ENCODE assay signal across 26 mouse cellular contexts in genomic region chr13:67876049-67876698, GRCm38 (mm10). TPM values are rescaled to one million over a fixed set of nuclear protein-coding genes. Genes with fewer than 3 reads are reported as not detected.
DNase-seq lines count a peak whose midpoint lies in the region; ATAC-seq and TF ChIP-seq lines count a peak whose summit lies in the region.
"Not testable (repeated sequence)": the region's sequence is repeated elsewhere in the genome, so short reads cannot be mapped to it uniquely, and the experiment has no call there.
"Had no signal": no experiment of that assay in that cellular context is flagged by ENCODE, and none has a peak within 500 bp of the region (broad histone marks: within the 10 kb centered on the region; RNA-seq: fewer than 3 reads in every experiment).

No protein-coding gene starts in this region.

- not testable (repeated sequence) for H3K27ac ChIP-seq in forebrain, embryonic 14.5 days (ENCODE audit: low read depth, low read length); heart, embryonic 11.5 days (ENCODE audit: low read depth, low read length); heart, postnatal 0 days (ENCODE audit: low read depth); intestine, embryonic 16.5 days (ENCODE audit: low read length); liver, embryonic 11.5 days (ENCODE audit: low read depth, low read length); midbrain, postnatal 0 days (ENCODE audit: low read depth, low read length); stomach, embryonic 16.5 days (ENCODE audit: low read length)

- not testable (repeated sequence) for H3K36me3 ChIP-seq in forebrain, embryonic 14.5 days (ENCODE audit: control insufficient read depth, insufficient read depth, low read length); heart, embryonic 11.5 days (ENCODE audit: control insufficient read depth, insufficient read depth, low read length); heart, postnatal 0 days (replicated peaks; ENCODE audit: control insufficient read depth, insufficient read depth, low read length); intestine, embryonic 16.5 days (ENCODE audit: control insufficient read depth, insufficient read depth, low read length); liver, embryonic 11.5 days (ENCODE audit: control insufficient read depth, insufficient read depth, low read length); midbrain, postnatal 0 days (ENCODE audit: insufficient read depth, low read length); stomach, embryonic 16.5 days (ENCODE audit: control insufficient read depth, insufficient read depth, low read length)

- peak; percentile 55; the same call in 1 of the 2 replicates for ATAC-seq in forebrain, embryonic 14.5 days
- not testable (repeated sequence) for ATAC-seq in heart, embryonic 11.5 days (replicated peaks; ENCODE audit: insufficient number of reproducible peaks, low FRiP score, low TSS enrichment); heart, postnatal 0 days (ENCODE audit: insufficient read depth, low read depth); liver, embryonic 11.5 days (replicated peaks; ENCODE audit: low FRiP score); midbrain, postnatal 0 days (ENCODE audit: low FRiP score); stomach, embryonic 16.5 days (ENCODE audit: insufficient read depth, low FRiP score)
- 0 out of 2 replicates have a peak, but pooled peaks have one; percentile 46 for ATAC-seq in intestine, embryonic 16.5 days

- H3K9ac ChIP-seq in forebrain, embryonic 14.5 days (ENCODE audit: low read length); heart, embryonic 11.5 days (ENCODE audit: low read depth, low read length); heart, postnatal 0 days (replicated peaks; ENCODE audit: low read depth, low read length); intestine, embryonic 16.5 days (ENCODE audit: low read depth, low read length); liver, embryonic 11.5 days (ENCODE audit: low read depth, low read length); midbrain, postnatal 0 days (replicated peaks; ENCODE audit: low read length, poor library complexity, severe bottlenecking); stomach, embryonic 16.5 days (ENCODE audit: low read length): not testable (repeated sequence)

- TF ChIP-seq CTCF in heart, postnatal 0 days (IDR thresholded peaks at IDR 0.05; ENCODE audit: low read depth); midbrain, postnatal 0 days (IDR thresholded peaks at IDR 0.05): not testable (repeated sequence)

- DNase-seq in forebrain, embryonic 14.5 days (ENCODE audit: low spot score); heart, postnatal 0 days (ENCODE audit: low spot score); liver, embryonic 11.5 days (ENCODE audit: low spot score); midbrain, postnatal 0 days (ENCODE audit: low spot score): not testable (repeated sequence)

- H3K4me3 ChIP-seq in forebrain, embryonic 14.5 days (ENCODE audit: low read depth, low read length); heart, embryonic 11.5 days (ENCODE audit: low read depth, low read length); heart, postnatal 0 days (ENCODE audit: low read depth, low read length); intestine, embryonic 16.5 days (ENCODE audit: low read length); liver, embryonic 11.5 days (ENCODE audit: low read depth, low read length); midbrain, postnatal 0 days (ENCODE audit: low read depth, low read length); stomach, embryonic 16.5 days (replicated peaks; ENCODE audit: low read length): not testable (repeated sequence)

- H3K4me2 ChIP-seq in forebrain, embryonic 14.5 days (ENCODE audit: low read length); intestine, embryonic 16.5 days (ENCODE audit: low read depth, low read length): not testable (repeated sequence)
- H3K4me2 ChIP-seq in heart, embryonic 11.5 days, result peak overlapping the region; percentile 34
- H3K4me2 ChIP-seq in heart, postnatal 0 days (ENCODE audit: low read depth, low read length), result peak overlapping the region; percentile 34; the same call in 1 of the 2 replicates
- H3K4me2 ChIP-seq in liver, embryonic 11.5 days, result peak overlapping the region; percentile 23; the same call in 1 of the 2 replicates
- H3K4me2 ChIP-seq in midbrain, postnatal 0 days (ENCODE audit: low read depth, low read length, poor library complexity, severe bottlenecking), result 0 out of 2 replicates have a peak overlapping the region, but pooled peaks have one; percentile 22
- peak overlapping the region; percentile 27; the same call in 1 of the 2 replicates for H3K4me2 ChIP-seq in stomach, embryonic 16.5 days (ENCODE audit: low read depth, low read length)

- not testable (repeated sequence) for H3K27me3 ChIP-seq in forebrain, embryonic 14.5 days (replicated peaks; ENCODE audit: control insufficient read depth, insufficient read depth, low read length); heart, embryonic 11.5 days (ENCODE audit: control insufficient read depth, insufficient read depth, low read length); heart, postnatal 0 days (ENCODE audit: control insufficient read depth, insufficient read depth, low read length); intestine, embryonic 16.5 days (replicated peaks; ENCODE audit: control insufficient read depth, insufficient read depth, low read length); liver, embryonic 11.5 days (replicated peaks; ENCODE audit: control insufficient read depth, insufficient read depth, low read length); midbrain, postnatal 0 days (ENCODE audit: insufficient read depth, low read length); stomach, embryonic 16.5 days (ENCODE audit: control insufficient read depth, insufficient read depth, low read length)

- H3K4me1 ChIP-seq in forebrain, embryonic 14.5 days (ENCODE audit: control insufficient read depth, insufficient read depth, low read length); heart, embryonic 11.5 days (ENCODE audit: control insufficient read depth, insufficient read depth, low read length); heart, postnatal 0 days (ENCODE audit: control insufficient read depth, insufficient read depth); intestine, embryonic 16.5 days (ENCODE audit: control insufficient read depth, insufficient read depth, low read length); liver, embryonic 11.5 days (replicated peaks; ENCODE audit: control insufficient read depth, insufficient read depth, low read length); midbrain, postnatal 0 days (ENCODE audit: insufficient read depth, low read length); stomach, embryonic 16.5 days (ENCODE audit: control insufficient read depth, insufficient read depth, low read length): not testable (repeated sequence)

- WGBS in forebrain, embryonic 14.5 days, result 38% methylated on average over 7 of the region's 12 CpGs
- 32% methylated on average over 7 of the region's 12 CpGs for WGBS in heart, embryonic 11.5 days (ENCODE audit: insufficient replicate concordance)
- 24% methylated on average over 7 of the region's 12 CpGs for WGBS in heart, postnatal 0 days
- WGBS in intestine, embryonic 16.5 days, result 33% methylated on average over 7 of the region's 12 CpGs
- 39% methylated on average over 6 of the region's 12 CpGs for WGBS in liver, embryonic 11.5 days
- WGBS in midbrain, postnatal 0 days, result 27% methylated on average over 7 of the region's 12 CpGs
- 28% methylated on average over 6 of the region's 12 CpGs for WGBS in stomach, embryonic 16.5 days

- H3K9me3 ChIP-seq in forebrain, embryonic 14.5 days (replicated peaks; ENCODE audit: control insufficient read depth, low read length); heart, embryonic 11.5 days (replicated peaks; ENCODE audit: control insufficient read depth, low read length); heart, postnatal 0 days (replicated peaks; ENCODE audit: control insufficient read depth, low read length); intestine, embryonic 16.5 days (ENCODE audit: control insufficient read depth, low read length); liver, embryonic 11.5 days (ENCODE audit: control insufficient read depth, low read length); midbrain, postnatal 0 days (ENCODE audit: low read length); stomach, embryonic 16.5 days (replicated peaks; ENCODE audit: control insufficient read depth, low read length): not testable (repeated sequence)

- not testable (repeated sequence) for TF ChIP-seq EP300 in heart, postnatal 0 days (IDR thresholded peaks at IDR 0.05; ENCODE audit: low read depth)

RNA-seq across cellular contexts. Expression of gene BC048507, which starts 13.0 kb away (rescaled TPM):
- polyA plus RNA-seq in forebrain, embryonic 14.5 days (2014; fragmentation: Nextera tagmentation; extraction: Ambion mirVana), result not detected in 2 replicates
- polyA plus RNA-seq in heart, embryonic 11.5 days (2014; fragmentation: Nextera tagmentation; extraction: Ambion mirVana), result not detected in 2 replicates
- total RNA-seq in heart, postnatal 0 days (2014; rRNA removed; ENCODE audit: low replicate concordance), result not detected in 2 replicates
- polyA plus RNA-seq in heart, postnatal 0 days (2015; fragmentation: Nextera tagmentation; extraction: Ambion mirVana), result not detected in 2 replicates
- not detected in 2 replicates for polyA plus RNA-seq in intestine, embryonic 16.5 days (2015; fragmentation: Nextera tagmentation; extraction: Ambion mirVana)
- polyA plus RNA-seq in liver, embryonic 11.5 days (2014; fragmentation: Nextera tagmentation; extraction: Ambion mirVana), result not detected in 2 replicates
- not detected in 2 replicates for total RNA-seq in midbrain, postnatal 0 days (2014; rRNA removed)
- polyA plus RNA-seq in midbrain, postnatal 0 days (2015; fragmentation: Nextera tagmentation; extraction: Ambion mirVana), result not detected in 2 replicates
- not detected in 2 replicates for polyA plus RNA-seq in stomach, embryonic 16.5 days (2015; fragmentation: Nextera tagmentation; extraction: Ambion mirVana)
- total RNA-seq: adrenal gland, postnatal 14 days; gastrocnemius, postnatal 25 days; heart, adult 18-20 months; heart, postnatal 25 days; layer of hippocampus, postnatal 10 days; left cerebral cortex, adult 2 months; left cerebral cortex, postnatal 36 days; monocyte, adult 5-6 weeks had no signal
- polyA plus RNA-seq: C2C12; cerebellum, adult 2 months; embryonic facial prominence, embryonic 13.5 days; erythroblast, embryonic 14.5 days; forebrain, embryonic 12.5 days; hindbrain, embryonic 13.5 days; intestine, postnatal 0 days; limb, embryonic 15.5 days; liver, embryonic 15.5 days; midbrain, embryonic 10.5 days; spleen, adult 2 months had no signal

RNA-seq across cellular contexts. Expression of gene Gm10037, which starts 45.3 kb away (rescaled TPM):
- 4.9 and 7.4 TPM in 2 replicates for polyA plus RNA-seq in forebrain, embryonic 14.5 days (2014; fragmentation: Nextera tagmentation; extraction: Ambion mirVana)
- polyA plus RNA-seq in heart, embryonic 11.5 days (2014; fragmentation: Nextera tagmentation; extraction: Ambion mirVana), result 1.4 and 1.7 TPM in 2 replicates
- not detected in 2 replicates for total RNA-seq in heart, postnatal 0 days (2014; rRNA removed; ENCODE audit: low replicate concordance)
- 0.67 and 0.97 TPM in 2 replicates for polyA plus RNA-seq in heart, postnatal 0 days (2015; fragmentation: Nextera tagmentation; extraction: Ambion mirVana)
- polyA plus RNA-seq in intestine, embryonic 16.5 days (2015; fragmentation: Nextera tagmentation; extraction: Ambion mirVana), result 1.5 and 1.7 TPM in 2 replicates
- polyA plus RNA-seq in liver, embryonic 11.5 days (2014; fragmentation: Nextera tagmentation; extraction: Ambion mirVana), result 0.71 and 0.96 TPM in 2 replicates
- total RNA-seq in midbrain, postnatal 0 days (2014; rRNA removed), result 1.2 and 2.9 TPM in 2 replicates
- polyA plus RNA-seq in midbrain, postnatal 0 days (2015; fragmentation: Nextera tagmentation; extraction: Ambion mirVana), result 5.2 and 5.5 TPM in 2 replicates
- 2.3 and 3.0 TPM in 2 replicates for polyA plus RNA-seq in stomach, embryonic 16.5 days (2015; fragmentation: Nextera tagmentation; extraction: Ambion mirVana)
- total RNA-seq: monocyte, adult 5-6 weeks had no signal
- polyA plus RNA-seq: C2C12; erythroblast, embryonic 14.5 days had no signal
